Mouse (Mus musculus) testis, postnatal 14 days (tissue): ENCODE data around the gene Rce1.

Experiments
- DNase-seq: peaks from one replicate; pipeline ENCODE4 v3.0.0; 2021; ENCODE audit warnings: low spot score

Rce1 gene

GRCm38 (mm10) chr19:4625179-4625828 is at the start of gene Rce1:
Gene Rce1, minus strand, starts transcription at chr19:4625641.
- peak; percentile 89 for DNase-seq

- DNase-seq, result no peak
Observed at GRCm38 (mm10) chr19:4672401-4672800, 47.0 kb upstream of the Rce1 start.

- no peak for DNase-seq
Observed at GRCm38 (mm10) chr19:4670776-4671175, 45.3 kb upstream of the Rce1 start.

GRCm38 (mm10) chr19:4666815-4667214 is 41.4 kb upstream of the Rce1 start:
- no peak for DNase-seq

GRCm38 (mm10) chr19:4658156-4658555 is 32.7 kb upstream of the Rce1 start:
- no peak for DNase-seq

GRCm38 (mm10) chr19:4646917-4647492 is 21.6 kb upstream of the Rce1 start:
- DNase-seq, result no peak

GRCm38 (mm10) chr19:4644271-4644670 is 18.8 kb upstream of the Rce1 start:
- DNase-seq, result no peak

GRCm38 (mm10) chr19:4635986-4636385 is 10.5 kb upstream of the Rce1 start:
- no peak for DNase-seq

- no peak for DNase-seq
Observed at GRCm38 (mm10) chr19:4628819-4629218, 3.4 kb upstream of the Rce1 start.

- no peak for DNase-seq
Observed at GRCm38 (mm10) chr19:4625829-4626535, 541 bp upstream of the Rce1 start.

GRCm38 (mm10) chr19:4624406-4625178 is 849 bp downstream of the Rce1 start:
- no peak for DNase-seq

- DNase-seq, result no peak
Observed at GRCm38 (mm10) chr19:4624006-4624405, 1.4 kb downstream of the Rce1 start.

- no peak for DNase-seq
Observed at GRCm38 (mm10) chr19:4623419-4623818, 2.0 kb downstream of the Rce1 start.

GRCm38 (mm10) chr19:4622780-4623179 is 2.7 kb downstream of the Rce1 start:
- no peak for DNase-seq

- DNase-seq, result no peak
Observed at GRCm38 (mm10) chr19:4620721-4621120, 4.7 kb downstream of the Rce1 start.

- no peak for DNase-seq
Observed at GRCm38 (mm10) chr19:4619461-4619860, 6.0 kb downstream of the Rce1 start.

GRCm38 (mm10) chr19:4618183-4618582 is 7.3 kb downstream of the Rce1 start:
- DNase-seq, result no peak

- no peak for DNase-seq
Observed at GRCm38 (mm10) chr19:4616546-4616945, 8.9 kb downstream of the Rce1 start.

- DNase-seq, result peak; percentile 86
Observed at GRCm38 (mm10) chr19:4615151-4616093, 10.0 kb downstream of the Rce1 start, which contains the start of gene Lrfn4. Gene Lrfn4, minus strand, starts transcription at chr19:4615667.

- no peak for DNase-seq
Observed at GRCm38 (mm10) chr19:4614305-4615150, 10.9 kb downstream of the Rce1 start.
